Mouse (Mus musculus) Patski (cell line): ENCODE measurements around the gene Fank1. TPM values are rescaled to one million over a fixed set of nuclear protein-coding genes. Genes with fewer than 3 reads are reported as not detected.
"Not testable (repeated sequence)": the region's sequence is repeated elsewhere in the genome, so short reads cannot be mapped to it uniquely, and the experiment has no call there.

ENCODE experiments used
- ATAC-seq: fragments of 100-300 bp; one replicate; pipeline ENCODE4 v1.8.0; 2021
- CTCF ChIA-PET: fragments of 350-600 bp; sonication (Branson Sonifier 250); formaldehyde crosslinking; loops from one replicate; lab custom pipeline; 2022; ENCODE audit warnings: inconsistent platforms; lab: Charles Lee
- POLR2A ChIA-PET: fragments of 350-600 bp; sonication (Branson Sonifier 250); formaldehyde crosslinking; loops from one replicate; lab custom pipeline; 2022; ENCODE audit warnings: antibody characterized with exemption, inconsistent platforms; lab: Charles Lee
- DNase-seq: peaks from one replicate; pipeline ENCODE4 v3.0.0-alpha.2; 2011; ENCODE audit warnings: low read depth, low spot score
- H3K27me3 ChIP-seq: fragments of 371-371 bp; one replicate; pipeline ENCODE4 v1.5.1; 2021
- CTCF ChIP-seq: fragments of 100-300 bp; IDR thresholded peaks from one replicate; pipeline ENCODE4 v1.5.1; 2021
- in situ Hi-C: fragments of 300-500 bp; cut with MboI; formaldehyde crosslinking; loops from 3 replicates; pipeline ENCODE4 v1.11.1; 2018; ENCODE audit warnings: low pct_unique_long_range_greater_than_20kb, mixed read lengths
- polyA plus RNA-seq: library from polyadenylated mRNA; unstranded; gene quantifications from one replicate; pipeline ENCODE4 v1.2.3, GENCODE M21; 2021

The Fank1 gene
- polyA plus RNA-seq, 1 experiment from 2014 or later, result 2.4 TPM

GRCm38 (mm10) chr7:133862233-133862632 lies 85.6 kb downstream of the Fank1 start:
- ChIA-PET CTCF (interaction anchor here (0.8 to 1.4 kb wide), 2 partner anchors 356 to 361 kb away, joined by 3 to 4 read pairs; no protein-coding TSS in a partner anchor), POLR2A (no interaction called here)
- DNase-seq (no peak), ATAC-seq (no peak)
- no peak for TF ChIP-seq CTCF
- in situ Hi-C loops, result no loop called here
- H3K27me3 ChIP-seq, result no peaks in the 10 kb centered on the region

- in situ Hi-C loops, result no loop called here
- ATAC-seq, result no peak
- TF ChIP-seq CTCF, result no peak
Observed at GRCm38 (mm10) chr7:133862723-133863122, 86.1 kb downstream of the Fank1 start.

GRCm38 (mm10) chr7:133863151-133863550 lies 86.5 kb downstream of the Fank1 start:
- H3K27me3 ChIP-seq, result no peaks in the 10 kb centered on the region
- no peak for ATAC-seq
- DNase-seq, result no peak
- ChIA-PET POLR2A (no interaction called here), CTCF (interaction anchor here (1.4 kb wide), 1 partner anchor 360 kb away, joined by 4 read pairs; no protein-coding TSS in a partner anchor)
- in situ Hi-C loops, result no loop called here
- TF ChIP-seq CTCF, result no peak

More at GRCm38 (mm10) chr7:133862723-133863122, 86.1 kb downstream of the Fank1 start:
- no peaks in the 10 kb centered on the region for H3K27me3 ChIP-seq
- DNase-seq, result no peak
- ChIA-PET CTCF (interaction anchor here (0.8 to 1.4 kb wide), 2 partner anchors 356 to 361 kb away, joined by 3 to 4 read pairs; no protein-coding TSS in a partner anchor), POLR2A (no interaction called here)

- ATAC-seq (no peak), DNase-seq (no peak)
- CTCF ChIA-PET, result no interaction called here
- no peak for TF ChIP-seq CTCF
- no peaks in the 10 kb centered on the region for H3K27me3 ChIP-seq
- POLR2A ChIA-PET, result no interaction called here
- in situ Hi-C loops, result no loop called here
Observed at GRCm38 (mm10) chr7:133863684-133864083, 87.0 kb downstream of the Fank1 start.

GRCm38 (mm10) chr7:133870265-133870664 lies 93.6 kb downstream of the Fank1 start:
- in situ Hi-C loops, result no loop called here
- POLR2A ChIA-PET, result no interaction called here
- CTCF ChIA-PET, result interaction anchor here (1.1 kb wide), 1 partner anchor 9 kb away, joined by 3 read pairs; no protein-coding TSS in a partner anchor
- TF ChIP-seq CTCF, result no peak
- no peak for DNase-seq
- ATAC-seq, result no peak
- H3K27me3 ChIP-seq, result no peaks in the 10 kb centered on the region

GRCm38 (mm10) chr7:133872701-133873100 lies 96.0 kb downstream of the Fank1 start:
- no peak for TF ChIP-seq CTCF
- no peak for ATAC-seq
- H3K27me3 ChIP-seq, result no peaks in the 10 kb centered on the region
- ChIA-PET CTCF (no interaction called here), POLR2A (no interaction called here)
- in situ Hi-C loops, result no loop called here
- no peak for DNase-seq

- ChIA-PET CTCF (no interaction called here), POLR2A (no interaction called here)
- no peaks in the 10 kb centered on the region for H3K27me3 ChIP-seq
- no peak for TF ChIP-seq CTCF
- ATAC-seq, result no peak
- DNase-seq, result no peak
- in situ Hi-C loops, result no loop called here
Observed at GRCm38 (mm10) chr7:133876139-133876538, 99.5 kb downstream of the Fank1 start.

- no peak for ATAC-seq
- CTCF ChIA-PET, result no interaction called here
- in situ Hi-C loops, result no loop called here
Observed at GRCm38 (mm10) chr7:133876646-133877342, 100.1 kb downstream of the Fank1 start.

GRCm38 (mm10) chr7:133879761-133880160 lies 103.1 kb downstream of the Fank1 start:
- POLR2A ChIA-PET, result interaction anchor here (0.7 to 1.0 kb wide), 2 partner anchors 9 to 674 kb away, joined by 3 read pairs; no protein-coding TSS in a partner anchor
- in situ Hi-C loops, result no loop called here
- CTCF ChIA-PET, result no interaction called here
- DNase-seq (no peak), ATAC-seq (no peak)
- no peaks in the 10 kb centered on the region for H3K27me3 ChIP-seq
- no peak for TF ChIP-seq CTCF

More at GRCm38 (mm10) chr7:133876646-133877342, 100.1 kb downstream of the Fank1 start:
- DNase-seq, result no peak
- H3K27me3 ChIP-seq, result no peaks in the 10 kb centered on the region
- POLR2A ChIA-PET, result no interaction called here
- no peak for TF ChIP-seq CTCF

GRCm38 (mm10) chr7:133884759-133885431 lies 108.2 kb downstream of the Fank1 start:
- POLR2A ChIA-PET, DNase-seq, CTCF ChIA-PET, H3K27me3 ChIP-seq, in situ Hi-C loops, ATAC-seq: not testable (repeated sequence)
